Mouse (Mus musculus) left cerebral cortex, adult 8-10 months (tissue): ENCODE measurements around the gene Jade2. TPM values are rescaled to one million over a fixed set of nuclear protein-coding genes. Genes with fewer than 3 reads are reported as not detected.
"Not testable (repeated sequence)": the region's sequence is repeated elsewhere in the genome, so short reads cannot be mapped to it uniquely, and the experiment has no call there.

Experiments
- DNase-seq, 2 experiments: peaks; one replicate each; pipeline ENCODE4 v3.0.0; 2022; ENCODE audit warnings: low spot score in 2 of 2
- total RNA-seq, 4 experiments: library from RNA; stranded (reverse); gene quantifications; 2 replicates each; pipeline ENCODE4 v1.2.4; 2022

Gene Jade2
- total RNA-seq, 4 experiments from 2014 or later: 53.5 to 60.9 (median 57.6) TPM

DNA sequence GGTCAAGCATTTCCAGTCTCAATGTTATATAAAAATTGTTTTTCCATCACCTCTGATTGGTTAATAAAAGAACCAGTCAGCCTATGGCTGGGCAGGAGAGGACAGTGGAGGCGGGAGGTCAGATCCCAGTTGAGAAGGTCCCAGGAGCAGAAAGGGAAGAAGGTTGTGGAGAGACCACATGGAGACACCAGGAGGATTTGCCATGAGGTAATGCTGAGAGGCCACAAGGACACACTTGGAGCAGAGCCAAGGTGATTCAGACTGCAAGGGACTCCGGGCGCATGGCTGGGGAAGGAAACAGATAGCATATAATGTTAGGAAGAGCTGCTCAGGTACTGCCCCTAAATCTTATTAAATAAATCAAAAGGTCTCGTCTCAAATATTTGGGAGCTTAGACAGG, 61.2 kb downstream of the Jade2 start:
- DNase-seq: no peak

DNA sequence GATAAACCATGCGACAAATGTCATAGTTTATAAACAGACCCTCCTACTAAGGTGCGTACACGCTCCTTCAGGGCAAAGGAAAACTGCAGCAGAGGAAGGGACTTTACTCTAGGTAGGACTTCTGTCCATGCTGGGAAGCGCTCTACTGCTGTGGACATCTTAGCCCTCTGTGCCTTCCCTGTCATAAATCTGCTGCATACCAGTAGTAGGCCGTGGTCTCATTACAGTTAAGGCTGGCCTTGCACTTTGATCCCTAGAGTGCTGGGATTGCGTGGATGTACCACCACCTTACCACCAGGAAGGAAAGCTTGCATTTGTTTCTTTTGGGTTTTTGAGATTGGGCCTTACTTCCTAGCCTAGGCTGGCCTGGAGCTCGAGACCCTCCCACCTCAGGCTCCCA, 66.8 kb downstream of the Jade2 start:
- no peak for DNase-seq

DNA sequence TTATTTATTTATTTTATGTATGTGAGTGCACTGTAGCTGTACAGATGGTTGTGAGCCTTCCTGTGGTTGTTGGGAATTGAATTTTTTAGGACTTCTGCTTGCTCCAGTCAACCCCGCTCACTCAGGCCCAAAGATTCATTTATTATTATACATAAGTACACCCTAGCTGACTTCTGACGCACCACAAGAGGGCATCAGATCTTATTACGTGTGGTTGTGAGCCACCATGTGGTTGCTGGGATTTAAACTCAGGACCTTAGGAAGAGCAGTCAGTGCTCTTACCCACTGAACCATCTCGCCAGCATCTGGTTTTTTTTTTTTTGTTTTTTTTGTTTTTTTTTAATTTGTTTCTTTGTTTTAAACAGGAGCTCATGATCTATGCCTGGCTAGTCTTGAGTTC, 67.7 kb downstream of the Jade2 start:
- DNase-seq: not testable (repeated sequence)

DNA sequence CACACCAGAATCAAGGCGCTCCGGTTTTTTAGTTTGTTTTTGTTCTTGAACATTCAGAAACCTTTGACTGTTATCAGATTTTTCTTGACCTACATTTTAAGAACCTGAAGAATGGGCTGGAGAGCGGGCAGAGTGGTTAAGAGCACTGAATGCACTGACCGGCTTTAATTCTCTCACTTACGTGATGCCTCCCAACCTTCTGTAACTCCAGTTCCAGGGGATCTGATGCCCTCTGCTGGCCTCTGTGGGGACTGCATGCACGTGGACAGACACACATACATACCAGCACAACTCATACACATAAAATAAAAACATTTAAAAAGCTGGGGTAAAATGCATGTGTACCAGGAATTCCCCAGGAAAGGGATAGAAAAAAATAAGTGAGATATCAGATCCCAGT, 71.5 kb downstream of the Jade2 start:
- DNase-seq: no peak

DNA sequence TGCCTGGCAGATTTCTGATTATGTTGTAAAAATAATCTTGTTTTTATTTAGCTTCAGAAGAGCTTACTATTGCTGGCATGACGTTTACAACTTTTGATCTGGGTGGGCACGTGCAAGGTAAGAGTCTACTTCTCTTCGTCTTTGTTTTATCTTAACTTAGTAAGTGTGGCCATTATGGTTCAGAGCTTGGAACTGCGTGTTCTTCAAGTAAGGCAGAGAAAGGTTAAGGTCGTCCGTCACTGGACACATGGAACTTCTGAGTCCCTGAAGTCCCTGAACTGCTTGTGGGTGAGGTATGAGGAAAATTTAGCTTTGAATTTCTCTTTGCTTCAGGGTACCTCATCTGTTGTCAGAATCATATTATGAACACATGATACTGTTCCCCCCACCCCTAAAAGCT, 74.7 kb downstream of the Jade2 start:
- DNase-seq: no peak

DNA sequence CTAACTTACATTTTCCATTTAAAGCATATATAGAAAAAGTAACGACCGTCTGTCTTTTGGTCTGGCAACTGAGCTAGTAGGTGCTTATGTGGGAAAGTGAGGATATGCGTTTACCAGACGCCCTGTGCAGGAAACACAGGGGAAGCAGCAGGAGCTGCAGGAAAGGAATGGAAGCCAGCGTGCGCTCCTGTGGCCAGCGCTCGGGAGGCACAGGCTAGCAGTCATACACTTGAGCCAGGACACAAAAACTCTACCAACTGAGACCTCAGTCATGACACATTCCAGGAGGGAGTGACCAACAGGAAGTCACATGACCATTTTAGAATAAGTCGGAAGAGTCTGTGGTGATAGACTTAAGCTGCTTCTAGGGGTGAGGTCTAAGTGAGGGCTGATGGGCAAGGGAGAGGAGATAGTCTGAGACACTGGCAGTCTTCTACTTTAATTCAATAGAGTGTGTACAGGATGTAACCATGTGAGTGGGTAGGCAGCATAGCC, 76.6 kb downstream of the Jade2 start:
- DNase-seq: no peak

DNA sequence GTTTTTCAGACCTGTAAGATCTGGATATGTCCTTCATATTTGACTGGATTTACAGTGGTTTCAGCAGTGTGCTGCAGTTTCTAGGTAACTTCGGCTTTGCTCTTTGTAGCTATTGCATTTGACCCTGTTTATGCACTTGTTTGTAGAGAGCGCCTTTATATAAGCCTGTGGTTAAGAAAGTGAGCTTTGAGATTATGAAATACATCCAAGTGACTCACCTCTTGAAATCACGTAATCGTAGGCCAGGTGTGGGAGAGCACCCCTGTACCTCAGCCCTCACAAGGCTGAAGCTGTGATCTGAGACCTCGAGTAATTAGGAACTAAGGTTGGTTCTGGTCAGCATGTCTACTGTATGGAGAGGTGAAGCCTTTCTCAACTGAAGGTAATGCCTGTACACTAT, 80.0 kb downstream of the Jade2 start:
- DNase-seq: no peak

DNA sequence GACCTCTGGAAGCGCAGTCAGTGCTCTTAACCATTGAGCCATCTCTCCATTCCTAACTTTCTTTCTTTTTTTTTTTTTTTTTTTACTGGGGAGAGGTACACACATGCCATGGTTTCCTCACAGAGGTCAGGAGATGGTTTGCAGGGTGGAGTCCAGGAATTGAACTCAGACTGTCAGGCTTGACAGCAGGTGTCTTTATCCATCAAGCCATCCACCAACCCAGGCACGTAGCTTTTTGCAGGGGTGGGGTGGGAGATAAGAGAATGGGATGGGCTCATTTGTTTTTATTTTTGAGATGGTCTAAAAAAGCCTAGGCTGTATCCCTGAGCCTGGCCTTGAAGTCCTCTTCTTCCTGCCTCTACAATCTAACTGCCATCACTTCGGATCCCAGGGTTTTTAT, 81.9 kb downstream of the Jade2 start:
- DNase-seq: no peak

DNA sequence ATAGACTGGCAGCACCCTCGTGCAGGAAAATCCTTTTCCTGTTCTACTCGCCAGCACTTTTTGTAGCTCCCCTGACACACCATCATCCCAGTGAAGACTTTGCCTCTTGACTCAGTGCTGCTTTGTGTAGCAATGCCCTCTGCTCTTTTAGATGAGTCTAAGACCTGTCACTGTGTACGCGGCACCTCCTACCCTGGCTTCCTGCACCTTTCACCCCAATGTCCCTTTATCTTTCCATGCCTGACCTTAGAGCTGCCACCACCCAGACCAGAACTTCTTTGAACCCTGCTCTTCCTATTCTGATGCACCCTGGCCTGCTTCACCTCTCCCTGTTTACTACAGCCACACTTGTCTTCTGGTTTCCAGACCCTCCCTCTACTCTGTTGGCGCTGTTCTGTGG, 89.2 kb downstream of the Jade2 start:
- DNase-seq: no peak

DNA sequence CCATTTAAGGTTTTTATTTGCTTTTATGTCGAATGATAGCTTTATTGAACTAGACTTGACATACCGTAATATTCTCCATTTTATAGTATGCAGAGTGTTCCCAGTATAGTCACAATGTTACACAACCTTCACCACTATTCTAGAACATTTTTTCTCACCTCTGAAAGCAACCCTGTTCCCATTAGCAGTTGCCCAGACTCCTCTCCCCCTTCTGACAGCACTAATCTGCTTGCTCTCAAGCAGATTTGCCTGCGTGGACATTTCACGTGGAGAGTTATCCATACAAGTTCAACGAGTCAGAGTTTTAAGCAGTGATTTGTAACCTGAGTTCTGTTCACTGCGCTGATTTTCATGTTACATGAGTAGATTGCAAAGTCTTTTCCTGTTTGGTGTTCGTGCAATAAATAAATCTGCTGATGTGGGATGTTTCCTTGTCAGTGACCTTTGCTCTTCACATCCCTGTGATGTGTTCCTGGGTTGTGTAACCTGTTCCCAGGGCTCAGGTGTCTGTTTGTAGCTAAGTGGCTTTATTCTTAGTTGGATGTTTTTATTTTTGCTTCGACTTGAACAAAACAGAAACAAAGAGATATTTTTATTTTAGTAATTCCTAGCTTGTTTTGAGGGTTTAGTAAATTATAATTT, 89.8 kb downstream of the Jade2 start:
- DNase-seq: no peak

DNA sequence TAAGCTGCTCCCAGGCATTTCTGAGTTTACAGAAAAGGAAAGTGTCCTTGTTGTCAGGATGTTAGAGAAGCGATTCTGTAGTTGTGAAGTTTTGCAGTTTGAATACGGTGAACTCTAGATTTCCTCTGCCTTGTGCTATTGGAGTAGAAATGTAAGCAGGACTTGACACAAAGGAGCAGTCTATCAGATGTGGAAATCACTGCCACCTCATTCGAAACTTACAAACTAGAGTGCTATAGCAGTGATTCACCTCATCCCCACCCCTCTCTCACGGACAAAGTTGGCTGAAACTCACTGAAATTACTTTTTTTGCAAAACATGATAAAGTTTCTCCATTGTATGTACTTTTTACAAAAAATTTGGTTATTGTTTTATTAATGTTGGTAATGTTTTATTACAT, 92.6 kb downstream of the Jade2 start:
- DNase-seq: no peak

DNA sequence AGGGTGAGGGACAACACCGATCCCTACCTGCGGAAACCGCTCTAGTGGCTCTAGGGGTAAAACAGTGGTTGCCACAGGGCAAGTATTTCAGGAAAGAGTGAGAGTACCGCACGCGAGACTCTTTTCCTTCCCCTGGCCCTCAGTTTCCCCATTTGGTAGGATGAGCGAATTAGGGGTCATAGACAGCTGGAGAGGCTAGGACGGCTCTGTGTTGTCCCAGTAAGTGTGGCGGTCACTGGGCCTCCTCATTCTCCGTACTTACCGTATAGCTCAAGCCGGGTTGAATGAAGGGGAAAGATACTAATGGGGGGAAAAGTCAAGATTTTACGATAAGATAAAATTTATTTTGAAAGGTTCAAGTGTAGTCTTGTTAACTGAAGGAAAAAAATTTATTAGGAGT, 93.5 kb downstream of the Jade2 start:
- no peak for DNase-seq

Other genes starting within 250 kb of the Jade2 start
- gene Nhp2, start 237.9 kb downstream of the Jade2 start, total RNA-seq: 10 to 100 TPM; 50.4 to 57.4 (median 53.6) TPM
- 10 to 100 TPM; 48.2 to 59.4 (median 54.7) TPM for gene Rmnd5b, start 221.8 kb downstream of the Jade2 start, total RNA-seq
- 10 to 100 TPM; 15.5 to 17.2 (median 16.7) TPM for gene N4bp3, start 206.8 kb downstream of the Jade2 start, total RNA-seq
- 1 to 10 TPM; 1.6 to 2.8 (median 2.6) TPM for gene D930048N14Rik, start 206.7 kb downstream of the Jade2 start, total RNA-seq
- gene 0610009B22Rik, start 168.8 kb downstream of the Jade2 start, total RNA-seq: 10 to 100 TPM; 30.0 to 34.7 (median 33.3) TPM
- gene Sec24a, start 94.0 kb downstream of the Jade2 start, total RNA-seq: 10 to 100 TPM; 19.1 to 21.9 (median 19.8) TPM
- 10 to 100 TPM; 63.7 to 73.2 (median 67.6) TPM for gene Sar1b, start 94.0 kb downstream of the Jade2 start, total RNA-seq
- 10 to 100 TPM; 40.8 to 45.8 (median 41.1) TPM for gene Cdkn2aipnl, start 110.0 kb upstream of the Jade2 start, total RNA-seq
- gene Ube2b, start 143.1 kb upstream of the Jade2 start, total RNA-seq: 100 to 1,000 TPM; 159 to 178 (median 168) TPM
- gene Cdkl3, start 146.6 kb upstream of the Jade2 start, total RNA-seq: 10 to 100 TPM; 13.2 to 18.5 (median 16.8) TPM
- gene Ppp2ca, start 241.0 kb upstream of the Jade2 start, total RNA-seq: 100 to 1,000 TPM; 110 to 125 (median 118) TPM